Mouse (Mus musculus) kidney, postnatal 0 days (tissue): ENCODE measurements at regions not wholly inside any gene's neighbourhood (a gene's known extent, or its start where the extent isn't known, plus 50 kb on each side); places are given as distances from the start of the nearest gene placed in this dataset.

ENCODE experiments used
- ATAC-seq: fragments of 200-750 bp; cut with Nextera tagmentation; replicated peaks from 2 replicates; pipeline ENCODE4 v1.8.0; 2017; ENCODE audit warnings: low read depth, moderate number of reproducible peaks, moderate TSS enrichment, moderate library complexity; ENCODE audit not compliant: low FRiP score
- DNase-seq: peaks from one replicate; pipeline ENCODE4 v3.0.0-alpha.2; 2016; ENCODE audit warnings: low spot score
- H3K27ac ChIP-seq: fragments of 300-500 bp; sonication (generic); 2 replicates; pipeline ENCODE4 v1.5.1; 2014; ENCODE audit warnings: mild to moderate bottlenecking
- H3K27me3 ChIP-seq: fragments of 300-500 bp; sonication (generic); 2 replicates; pipeline ENCODE4 v1.6.1; 2014; ENCODE audit warnings: low read length, mixed read lengths; ENCODE audit not compliant: insufficient read depth
- H3K36me3 ChIP-seq: fragments of 300-500 bp; sonication (generic); 2 replicates; pipeline ENCODE4 v1.6.1; 2014; ENCODE audit warnings: low read length, mixed read lengths; ENCODE audit not compliant: insufficient read depth
- H3K4me1 ChIP-seq: fragments of 300-500 bp; sonication (generic); replicated peaks from 2 replicates; pipeline ENCODE4 v1.6.1; 2014; ENCODE audit warnings: antibody characterized with exemption, low read length, mixed read lengths; ENCODE audit not compliant: insufficient read depth
- H3K4me2 ChIP-seq: fragments of 300-500 bp; sonication (generic); 2 replicates; pipeline ENCODE4 v1.6.1; 2014; ENCODE audit warnings: mild to moderate bottlenecking, low read length, moderate library complexity, mixed read lengths
- H3K4me3 ChIP-seq: fragments of 300-500 bp; sonication (generic); replicated peaks from 2 replicates; pipeline ENCODE4 v1.5.1; 2014; ENCODE audit warnings: low read depth, low read length
- H3K9ac ChIP-seq: fragments of 300-500 bp; sonication (generic); 2 replicates; pipeline ENCODE4 v1.6.1; 2014; ENCODE audit warnings: low read depth, low read length
- H3K9me3 ChIP-seq: fragments of 300-500 bp; sonication (generic); replicated peaks from 2 replicates; pipeline ENCODE4 v1.6.1; 2016; ENCODE audit warnings: low read length, inconsistent platforms, mixed read lengths
- CTCF ChIP-seq: IDR thresholded peaks from 2 replicates; pipeline ENCODE4 v1.5.1; 2016; ENCODE audit warnings: antibody characterized with exemption, low read depth, mild to moderate bottlenecking, moderate library complexity
- WGBS: fragments of 180-500 bp; shearing (Covaris S2); extraction: QIAGEN DNeasy Blood & Tissue Kit; methylation state at CpG from one replicate; pipeline ENCODE4 v1.1.7; 2014; 5-methylcytosine and 5-hydroxymethylcytosine counted together

DNA sequence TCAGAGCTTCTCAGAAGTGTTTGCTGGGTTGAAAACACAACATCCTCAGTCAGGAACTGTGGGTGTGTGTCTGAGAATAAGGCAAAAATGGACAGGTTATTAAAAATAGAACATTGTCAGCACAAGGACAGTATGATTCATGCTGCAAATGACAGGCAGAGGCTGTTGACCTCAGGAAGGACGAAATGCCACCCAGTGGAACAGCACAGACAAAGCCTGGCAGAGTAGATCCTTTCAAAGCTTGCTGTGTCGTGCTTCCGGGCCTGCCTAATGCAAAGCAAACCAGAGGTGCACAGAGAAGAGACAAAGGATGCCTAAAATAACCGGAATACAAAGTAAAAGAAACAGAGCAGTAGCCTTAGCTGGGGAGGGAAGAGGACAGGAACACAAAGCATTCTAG, 54.4 kb upstream of the Tnrc6a start:
- Histone ChIP-seq H3K4me1 (peaks cover 5% of the 10 kb centered on the region; the same call in 1 of the 2 replicates), H3K9ac (no peak overlapping the region), H3K4me3 (no peak overlapping the region), H3K4me2 (no peak overlapping the region), H3K36me3 (no peaks in the 10 kb centered on the region), H3K27ac (no peak overlapping the region; the same call in 1 of the 2 replicates), H3K27me3 (no peaks in the 10 kb centered on the region), H3K9me3 (no peaks in the 10 kb centered on the region; the same call in 1 of the 2 replicates)
- no peak for TF ChIP-seq CTCF
- ATAC-seq (no peak), DNase-seq (peak; percentile 29)
- WGBS: 42% methylated on average over 4 of the region's 4 CpGs

DNA sequence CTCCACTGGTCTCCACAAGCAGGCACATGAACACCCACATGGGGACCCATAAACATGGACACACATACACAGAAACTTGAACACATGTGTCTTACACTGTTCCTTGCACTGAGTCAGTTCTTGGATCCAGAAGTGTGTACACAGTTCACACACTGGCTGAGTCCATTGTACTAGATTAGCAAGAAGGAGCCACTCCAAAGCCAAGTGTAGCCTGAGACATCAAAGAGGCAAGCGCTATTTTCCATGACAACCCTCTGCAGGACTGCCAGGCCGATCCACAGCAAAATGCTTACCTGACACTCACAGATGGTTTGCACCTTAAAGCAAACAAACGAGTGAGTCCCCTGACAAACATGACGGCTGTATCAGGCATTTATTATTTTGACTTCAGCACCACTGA, 52.8 kb upstream of the Tnrc6a start:
- no peak overlapping the region for H3K27ac ChIP-seq
- no peak overlapping the region for H3K9ac ChIP-seq
- no peak for ATAC-seq
- H3K27me3 ChIP-seq: no peaks in the 10 kb centered on the region
- no peak for TF ChIP-seq CTCF
- DNase-seq: no peak
- H3K9me3 ChIP-seq: no peaks in the 10 kb centered on the region; the same call in 1 of the 2 replicates
- peaks cover 5% of the 10 kb centered on the region; the same call in 1 of the 2 replicates for H3K4me1 ChIP-seq
- H3K36me3 ChIP-seq: no peaks in the 10 kb centered on the region
- H3K4me2 ChIP-seq: no peak overlapping the region
- no peak overlapping the region for H3K4me3 ChIP-seq
- WGBS: 56% methylated on average over 4 of the region's 4 CpGs
